In the genomic region with DNA sequence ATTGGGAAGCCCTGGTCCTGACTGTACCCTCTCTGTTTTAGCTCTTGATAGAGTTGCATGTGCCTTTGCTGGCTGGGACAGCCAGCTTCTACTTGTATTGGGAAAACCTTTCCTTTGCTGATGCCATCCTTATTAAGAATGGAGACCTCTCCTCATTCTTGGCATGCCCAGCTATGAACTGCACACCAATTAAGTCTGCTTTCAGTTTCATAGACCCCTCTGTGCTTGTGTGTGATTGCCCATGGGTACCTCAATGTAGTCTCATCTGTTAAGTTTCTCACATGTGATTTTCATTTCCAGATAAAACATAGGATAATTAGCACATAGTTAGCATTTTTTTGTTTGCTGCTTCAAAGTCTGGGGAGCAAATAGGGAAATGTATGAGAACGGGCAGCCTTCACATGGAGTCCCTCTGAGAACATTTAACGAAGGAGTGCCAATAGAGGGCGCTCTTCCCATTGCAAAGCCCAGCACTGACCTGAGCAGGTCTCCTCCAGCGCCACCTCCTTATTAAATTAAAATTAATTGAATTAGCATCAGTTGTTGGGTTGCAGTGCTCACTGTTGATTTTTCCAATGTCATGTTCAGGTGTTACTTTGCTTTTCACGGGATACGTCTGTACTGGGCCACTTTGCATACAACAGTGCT, we compare ENCODE assay signal across 8 mouse cellular contexts.
DNase-seq lines count a peak whose midpoint lies in the region; ATAC-seq and TF ChIP-seq lines count a peak whose summit lies in the region.

No protein-coding gene starts in this region.

- no peak for ATAC-seq in limb, embryonic 14.5 days (ENCODE audit: low FRiP score, low read depth)
- peak; percentile 72; the same call in 1 of the 2 replicates for ATAC-seq in midbrain, postnatal 0 days (ENCODE audit: low FRiP score)

- no peaks in the 10 kb centered on the region for H3K4me1 ChIP-seq in limb, embryonic 14.5 days (ENCODE audit: control insufficient read depth, insufficient read depth, low read length)
- H3K4me1 ChIP-seq in midbrain, postnatal 0 days (ENCODE audit: insufficient read depth, low read length): no peaks in the 10 kb centered on the region
- no peaks in the 10 kb centered on the region for H3K4me1 ChIP-seq in spleen, adult 2 months (ENCODE audit: control insufficient read depth, insufficient read depth, insufficient read length)

- no peak overlapping the region for H3K4me2 ChIP-seq in limb, embryonic 14.5 days (replicated peaks; ENCODE audit: low read depth, low read length, severe bottlenecking)
- no peak overlapping the region for H3K4me2 ChIP-seq in midbrain, postnatal 0 days (ENCODE audit: low read depth, low read length, poor library complexity, severe bottlenecking)

- peak; percentile 83 for DNase-seq in 3T3-L1 (ENCODE audit: low read depth, low spot score)
- peak; percentile 55 for DNase-seq in adrenal gland, adult 2 months
- DNase-seq in embryo, embryonic 10.5 days (ENCODE audit: low spot score): peak; percentile 80
- DNase-seq in heart, adult 8-10 months (ENCODE audit: low spot score): peak; percentile 58
- DNase-seq in kidney, adult 9 months: peak; percentile 64
- peak; percentile 66 for DNase-seq in limb, embryonic 14.5 days (ENCODE audit: low spot score)
- peak; percentile 81 for DNase-seq in midbrain, postnatal 0 days (ENCODE audit: low spot score)
- DNase-seq in spleen, adult 2 months (ENCODE audit: low read depth in 1 of 2, low spot score in 2 of 2): peak; percentile 26 to 58

- peaks cover 5% of the 10 kb centered on the region for H3K36me3 ChIP-seq in limb, embryonic 14.5 days (ENCODE audit: control insufficient read depth, insufficient read depth, low read length)
- peaks cover 16% of the 10 kb centered on the region; the same call in 1 of the 2 replicates for H3K36me3 ChIP-seq in midbrain, postnatal 0 days (ENCODE audit: insufficient read depth, low read length)
- no peaks in the 10 kb centered on the region for H3K36me3 ChIP-seq in spleen, adult 2 months (ENCODE audit: control insufficient read depth, insufficient read depth, low read length)

- H3K4me3 ChIP-seq in limb, embryonic 14.5 days (replicated peaks; ENCODE audit: low read length): no peak overlapping the region
- no peak overlapping the region for H3K4me3 ChIP-seq in midbrain, postnatal 0 days (ENCODE audit: low read depth, low read length)
- no peak overlapping the region for H3K4me3 ChIP-seq in spleen, adult 2 months (ENCODE audit: extremely low read depth, insufficient read depth, insufficient read length)

- H3K9ac ChIP-seq in limb, embryonic 14.5 days (ENCODE audit: low read depth, low read length, severe bottlenecking): no peak overlapping the region
- no peak overlapping the region for H3K9ac ChIP-seq in midbrain, postnatal 0 days (replicated peaks; ENCODE audit: low read length, poor library complexity, severe bottlenecking)

- 26% methylated on average over 6 of the region's 6 CpGs for WGBS in limb, embryonic 14.5 days
- WGBS in midbrain, postnatal 0 days: 27% methylated on average over 6 of the region's 6 CpGs
- 32% methylated on average over 6 of the region's 6 CpGs for WGBS in spleen, adult 2 months

- no peak overlapping the region for H3K27ac ChIP-seq in limb, embryonic 14.5 days (replicated peaks; ENCODE audit: low read depth, low read length)
- no peak overlapping the region for H3K27ac ChIP-seq in midbrain, postnatal 0 days (ENCODE audit: low read depth, low read length)
- H3K27ac ChIP-seq in spleen, adult 2 months (ENCODE audit: insufficient read depth, low read length): no peak overlapping the region

- no peaks in the 10 kb centered on the region for H3K27me3 ChIP-seq in limb, embryonic 14.5 days (ENCODE audit: control insufficient read depth, insufficient read depth, low read length)
- no peaks in the 10 kb centered on the region for H3K27me3 ChIP-seq in midbrain, postnatal 0 days (ENCODE audit: insufficient read depth, low read length)
- H3K27me3 ChIP-seq in spleen, adult 2 months (ENCODE audit: control insufficient read depth, insufficient read depth, low read length): no peaks in the 10 kb centered on the region

- TF ChIP-seq CTCF in midbrain, postnatal 0 days (IDR thresholded peaks at IDR 0.05): peak; percentile 84
- peak; percentile 92 for TF ChIP-seq CTCF in spleen, adult 2 months (IDR thresholded peaks at IDR 0.05; ENCODE audit: extremely low read depth, insufficient read depth, insufficient read length, insufficient replicate concordance)

- no peaks in the 10 kb centered on the region for H3K9me3 ChIP-seq in limb, embryonic 14.5 days (ENCODE audit: control insufficient read depth, low read length)
- H3K9me3 ChIP-seq in midbrain, postnatal 0 days (ENCODE audit: low read length): no peaks in the 10 kb centered on the region

- TF ChIP-seq POLR2A in limb, embryonic 14.5 days (IDR thresholded peaks at IDR 0.05; ENCODE audit: borderline replicate concordance, extremely low read depth, insufficient read depth, insufficient read length): no peak
- no peak for TF ChIP-seq POLR2A in spleen, adult 2 months (IDR thresholded peaks at IDR 0.05; ENCODE audit: low read depth, low read length)
